Mouse (Mus musculus) kidney, adult 10 weeks (tissue): Measurements from ENCODE around the gene Gpr179. TPM values are rescaled to one million over a fixed set of nuclear protein-coding genes. Genes with fewer than 3 reads are reported as not detected.

Source experiments
- polyA plus RNA-seq: library from polyadenylated mRNA; stranded (reverse); fragments of 350-450 nt; fragmentation: Illumina TruSeq; extraction: RNeasy Lipid Tissue Mini Kit (QIAGEN cat#74804); gene quantifications from one replicate; pipeline ENCODE4 v1.2.3, GENCODE M21; 2014; ENCODE audit warnings: low read depth, low replicate concordance

Gene Gpr179
- 0.04 TPM for polyA plus RNA-seq

DNA sequence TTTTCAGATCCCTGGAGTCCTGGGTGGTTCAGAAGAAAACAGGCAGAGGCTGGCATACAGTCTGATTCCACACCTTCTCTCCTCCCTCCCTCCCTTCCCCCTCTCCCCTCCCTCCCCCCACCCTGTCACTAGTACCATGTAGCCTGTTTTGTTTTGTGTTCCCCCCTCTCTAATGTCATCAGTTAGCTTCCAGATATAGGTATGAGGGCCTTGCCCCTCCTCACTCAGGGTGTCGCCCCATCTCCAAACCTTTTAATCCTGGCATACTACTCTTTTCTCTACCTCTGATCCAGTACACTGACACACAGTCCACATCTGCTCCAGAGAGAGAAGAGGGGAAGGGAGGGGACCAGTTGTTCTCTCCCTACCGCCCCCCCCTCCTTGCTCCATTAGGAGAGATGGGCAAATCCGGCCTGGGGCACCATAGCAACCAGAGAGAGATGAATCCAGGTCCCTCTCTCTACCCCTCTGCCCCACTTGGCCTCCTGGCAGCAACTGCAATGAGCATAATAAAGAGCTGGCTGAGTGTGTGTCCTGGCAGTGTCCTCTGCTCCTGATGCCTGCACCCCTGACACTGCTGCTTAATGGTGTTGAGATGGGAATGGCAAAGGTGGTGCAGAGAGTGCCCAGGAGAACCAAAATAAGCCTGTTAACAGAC is at the start of gene Gpr179:
Gpr179 (minus strand) TSS at position 51 of the 658 bp plus-strand sequence.

GRCm38 (mm10) chr11:97361948-97362648 is 10.2 kb upstream of the Gpr179 start, which contains the start of gene Socs7:
Gene Socs7 (plus strand): TSS chr11:97362551.

DNA sequence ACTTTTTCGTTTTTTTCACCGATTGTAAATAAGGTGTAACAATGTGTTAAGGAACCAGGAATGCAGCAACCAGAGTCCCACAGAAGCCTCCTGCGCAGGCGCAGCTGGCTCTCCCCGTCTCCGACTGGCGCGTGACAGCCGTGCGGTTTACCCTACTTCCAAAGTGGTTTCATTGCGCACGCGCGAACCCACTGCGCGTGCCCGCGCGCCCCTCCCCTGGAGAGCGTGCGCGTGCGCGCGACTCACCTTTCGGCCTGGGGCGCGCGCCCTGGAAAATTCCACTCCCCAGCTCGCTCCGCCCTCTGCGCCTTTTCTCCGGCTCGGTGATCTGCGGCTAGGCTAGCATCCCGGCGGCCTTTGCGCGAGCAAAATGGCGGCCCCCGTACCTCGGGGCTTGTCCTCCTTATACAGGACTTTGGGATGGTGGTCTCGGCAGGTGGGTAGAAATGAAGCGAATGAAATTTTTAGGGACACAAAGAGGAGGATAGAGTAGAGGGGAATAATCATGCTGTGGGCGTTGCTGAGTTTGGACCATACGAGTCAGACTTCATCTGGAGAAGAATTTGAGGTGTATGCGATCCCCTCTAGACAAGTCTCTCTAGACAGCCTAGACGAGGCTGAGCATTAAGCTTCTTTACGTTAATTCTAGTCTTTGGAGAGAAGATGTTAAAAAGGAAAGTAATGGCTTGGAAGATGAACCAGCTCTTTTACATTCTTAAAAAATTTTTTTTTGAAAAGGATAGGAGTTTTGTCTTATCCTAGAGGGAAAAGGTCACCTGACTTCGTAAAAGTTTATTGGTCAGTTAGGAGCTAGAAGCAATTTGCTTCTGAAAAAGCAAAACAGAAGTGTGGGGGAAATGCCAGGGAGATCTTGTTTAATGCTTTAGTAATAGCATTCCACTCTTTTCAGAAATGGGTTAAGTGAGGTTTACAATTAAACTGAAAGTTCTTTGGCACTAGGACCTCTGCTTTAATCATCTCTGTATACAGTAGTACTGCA is 36.1 kb downstream of the Gpr179 start, which contains the start of gene Mrpl45:
Mrpl45 (plus strand) TSS at position 213 of the 1,000 bp plus-strand sequence.

Other genes starting within 250 kb of the Gpr179 start
- gene Tbx21, start 236.7 kb downstream of the Gpr179 start, polyA plus RNA-seq: not detected
- gene Tbkbp1, start 200.6 kb downstream of the Gpr179 start, polyA plus RNA-seq: 0.16 TPM
- gene Kpnb1, start 164.2 kb downstream of the Gpr179 start, polyA plus RNA-seq: 79.1 TPM
- 90.2 TPM for gene Npepps, start 71.4 kb downstream of the Gpr179 start, polyA plus RNA-seq
- 47.2 TPM for gene Mrpl45, start 36.4 kb downstream of the Gpr179 start, polyA plus RNA-seq
- gene Socs7, start 10.5 kb upstream of the Gpr179 start, polyA plus RNA-seq: 9.5 TPM
- 1.4 TPM for gene Arhgap23, start 63.5 kb upstream of the Gpr179 start, polyA plus RNA-seq
- not detected for gene 4933428G20Rik, start 148.3 kb upstream of the Gpr179 start, polyA plus RNA-seq
- gene Srcin1, start 224.1 kb upstream of the Gpr179 start, polyA plus RNA-seq: 0.77 TPM